Mouse (Mus musculus) cerebellum, adult 2 months (tissue): Measurements from ENCODE around the gene Tpst2.

Source experiments
- CTCF ChIP-seq: fragments of 200-500 bp; IDR thresholded peaks from 2 replicates; pipeline ENCODE4 v1.5.1; 2011; ENCODE audit warnings: low read depth, mild to moderate bottlenecking, control low read depth, low read length, moderate library complexity, borderline replicate concordance; ENCODE audit not compliant: insufficient read depth
- POLR2A ChIP-seq: fragments of 200-500 bp; IDR thresholded peaks from 2 replicates; pipeline ENCODE4 v1.6.1; 2011; ENCODE audit warnings: low read length, control low read depth, borderline replicate concordance; ENCODE audit not compliant: insufficient read depth

GRCm38 (mm10) chr5:112243041-112243440, 33.5 kb upstream of the Tpst2 start:
- TF ChIP-seq POLR2A (no peak), CTCF (no peak)
